7 mouse cellular contexts compared by ENCODE assay signal in the genomic region with DNA sequence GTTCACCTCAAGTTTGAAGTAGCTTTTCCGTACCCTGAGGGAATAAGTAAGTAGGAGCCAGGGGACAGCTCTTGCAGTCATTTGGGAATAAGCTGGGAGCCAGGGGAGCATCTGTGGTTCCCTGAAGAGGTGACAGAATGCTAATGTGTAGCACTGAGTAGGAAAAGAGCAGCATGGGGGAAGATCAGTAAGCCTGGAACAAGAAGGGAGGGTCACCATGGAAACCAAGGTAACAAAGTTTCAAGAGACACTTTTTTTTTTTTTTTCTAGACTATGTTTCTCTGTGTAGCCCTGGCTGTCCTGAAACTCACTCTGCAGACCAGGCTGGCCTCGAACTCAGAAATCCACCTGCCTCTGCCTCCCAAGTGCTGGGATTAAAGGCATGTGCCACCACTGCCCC. TPM values are rescaled to one million over a fixed set of nuclear protein-coding genes. Genes with fewer than 3 reads are reported as not detected.
"Had no signal": no experiment of that assay in that cellular context is flagged by ENCODE, and none has a peak within 500 bp of the region (broad histone marks: within the 10 kb centered on the region; RNA-seq: fewer than 3 reads in every experiment).

No protein-coding gene starts in this region.

RNA-seq across cellular contexts. Expression of gene Slc45a2, which starts 14.0 kb away (rescaled TPM):
- polyA plus RNA-seq: intestine, postnatal 0 days; limb, embryonic 11.5 days; lung, adult 2 months; lung, embryonic 16.5 days; midbrain, embryonic 14.5 days; midbrain, postnatal 0 days; stomach, embryonic 14.5 days had no signal

RNA-seq across cellular contexts. Expression of gene Rxfp3, which starts 51.3 kb away (rescaled TPM):
- polyA plus RNA-seq: lung, adult 2 months had no signal
